Comparison of ENCODE assay signal across 27 mouse cellular contexts in the genomic region with DNA sequence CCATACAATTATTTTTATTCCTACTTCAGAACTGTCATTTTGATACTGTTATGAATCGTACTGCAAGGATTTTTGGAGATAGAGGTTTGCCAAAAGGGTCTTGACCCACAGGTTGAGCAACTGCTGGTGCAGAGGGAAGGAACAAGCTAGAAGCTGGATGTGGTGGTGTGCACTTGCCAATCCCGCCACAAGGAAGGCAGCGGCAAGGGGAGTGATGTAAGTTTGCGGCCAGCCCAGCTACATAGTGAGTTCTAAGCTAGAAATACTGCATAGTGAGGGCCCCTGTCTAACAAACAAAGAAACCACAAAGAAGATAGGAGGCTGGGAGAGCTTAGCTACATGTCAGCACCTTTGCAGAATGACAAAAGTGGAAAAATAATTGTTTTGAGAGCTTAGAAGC.
"Had no signal": no experiment of that assay in that cellular context is flagged by ENCODE, and none has a peak within 500 bp of the region (broad histone marks: within the 10 kb centered on the region; RNA-seq: fewer than 3 reads in every experiment).

No protein-coding gene starts in this region.

- H3K4me2 ChIP-seq: heart, embryonic 11.5 days; hindbrain, embryonic 12.5 days; hindbrain, embryonic 14.5 days; intestine, embryonic 15.5 days; limb, embryonic 12.5 days; liver, embryonic 11.5 days; liver, embryonic 13.5 days; liver, embryonic 15.5 days had no signal

- H3K4me1 ChIP-seq: hindbrain, embryonic 10.5 days; hindbrain, embryonic 12.5 days; intestine, embryonic 15.5 days; limb, embryonic 12.5 days; liver, embryonic 13.5 days; liver, embryonic 15.5 days had no signal

- H3K9ac ChIP-seq: hindbrain, embryonic 12.5 days; hindbrain, embryonic 14.5 days; intestine, embryonic 15.5 days; limb, embryonic 12.5 days; liver, embryonic 13.5 days; liver, embryonic 15.5 days had no signal

- H3K27me3 ChIP-seq: hindbrain, embryonic 12.5 days; intestine, embryonic 15.5 days; limb, embryonic 12.5 days; liver, embryonic 13.5 days; liver, embryonic 15.5 days had no signal

- H3K36me3 ChIP-seq: hindbrain, embryonic 10.5 days; hindbrain, embryonic 12.5 days; intestine, embryonic 15.5 days; limb, embryonic 12.5 days; liver, embryonic 13.5 days; liver, embryonic 15.5 days had no signal

- DNase-seq: gastrocnemius, adult 2 months; gastrocnemius, postnatal 10 days; gastrocnemius, postnatal 25 days; heart, adult 11 months; heart, adult 2 months; heart, postnatal 10 days; heart, postnatal 4 days; kidney, adult 18-20 months; kidney, adult 8-10 months; kidney, postnatal 10 days; kidney, postnatal 25 days; kidney, postnatal 4 days; left cerebral cortex, postnatal 4 days; liver; liver, embryonic 13.5 days had no signal

- H3K9me3 ChIP-seq: hindbrain, embryonic 12.5 days; intestine, embryonic 15.5 days; liver, embryonic 13.5 days; liver, embryonic 15.5 days had no signal

- ATAC-seq: hindbrain, embryonic 16.5 days; inflammation-experienced regulatory T-cells, adult 6 months; intestine, embryonic 15.5 days; intestine, postnatal 0 days had no signal

- H3K27ac ChIP-seq: gastrocnemius, adult 2 months; heart, adult 2 months; hindbrain, embryonic 10.5 days; hindbrain, embryonic 12.5 days; hindbrain, embryonic 14.5 days; intestine, embryonic 15.5 days; layer of hippocampus, adult 2 months; liver, embryonic 13.5 days; liver, embryonic 15.5 days had no signal

- H3K4me3 ChIP-seq: gastrocnemius, adult 2 months; heart, adult 2 months; hindbrain, embryonic 10.5 days; hindbrain, embryonic 12.5 days; intestine, embryonic 15.5 days; layer of hippocampus, adult 2 months; limb, embryonic 12.5 days; liver, embryonic 13.5 days; liver, embryonic 15.5 days had no signal
